Mouse (Mus musculus) forebrain, postnatal 0 days (tissue): ENCODE measurements around the gene Hpcal4. TPM values are rescaled to one million over a fixed set of nuclear protein-coding genes. Genes with fewer than 3 reads are reported as not detected.
A peak's percentile ranks its signal among the peaks of the same experiment; 100 is the strongest.

Source experiments
- ATAC-seq: fragments of 200-750 bp; cut with Nextera tagmentation; 2 replicates; pipeline ENCODE4 v1.8.0; 2017; ENCODE audit warnings: mild to moderate bottlenecking, moderate library complexity
- DNase-seq: peaks from one replicate; pipeline ENCODE4 v3.0.0-alpha.2; 2015
- H3K27ac ChIP-seq: fragments of 300-500 bp; sonication (generic); 2 replicates; pipeline ENCODE4 v1.5.1; 2014; ENCODE audit warnings: low read depth, mild to moderate bottlenecking, antibody characterized with exemption, low read length, moderate library complexity, mixed read lengths
- H3K27me3 ChIP-seq: fragments of 300-500 bp; sonication (generic); 2 replicates; pipeline ENCODE4 v1.6.1; 2014; ENCODE audit warnings: mild to moderate bottlenecking, low read length, mixed read lengths; ENCODE audit not compliant: insufficient read depth
- H3K36me3 ChIP-seq: fragments of 300-500 bp; sonication (generic); 2 replicates; pipeline ENCODE4 v1.6.1; 2014; ENCODE audit warnings: mild to moderate bottlenecking, moderate library complexity; ENCODE audit not compliant: insufficient read depth
- H3K4me1 ChIP-seq: fragments of 300-500 bp; sonication (generic); 2 replicates; pipeline ENCODE4 v1.6.1; 2014; ENCODE audit warnings: antibody characterized with exemption; ENCODE audit not compliant: insufficient read depth
- H3K4me2 ChIP-seq: fragments of 300-500 bp; sonication (generic); 2 replicates; pipeline ENCODE4 v1.6.1; 2014; ENCODE audit warnings: low read depth, mild to moderate bottlenecking, moderate library complexity
- H3K4me3 ChIP-seq: fragments of 300-500 bp; sonication (generic); 2 replicates; pipeline ENCODE4 v1.5.1; 2014; ENCODE audit warnings: low read depth, low read length, mixed read lengths
- H3K9ac ChIP-seq: fragments of 300-500 bp; sonication (generic); 2 replicates; pipeline ENCODE4 v1.6.1; 2014; ENCODE audit warnings: mild to moderate bottlenecking
- H3K9me3 ChIP-seq: fragments of 300-500 bp; sonication (generic); 2 replicates; pipeline ENCODE4 v1.6.1; 2016; ENCODE audit warnings: low read length
- CTCF ChIP-seq: sonication (generic); IDR thresholded peaks from 2 replicates; pipeline ENCODE4 v1.5.1; 2016; ENCODE audit warnings: antibody characterized with exemption, control low read depth, low read depth
- WGBS: fragments of 180-500 bp; shearing (Covaris S2); extraction: QIAGEN DNeasy Blood & Tissue Kit; methylation state at CpG from one replicate; pipeline ENCODE4 v1.1.7; 2014; 5-methylcytosine and 5-hydroxymethylcytosine counted together
- polyA plus RNA-seq: library from polyadenylated mRNA; unstranded; fragments of >200 nt; fragmentation: Nextera tagmentation; extraction: Ambion mirVana; gene quantifications from 2 replicates; pipeline ENCODE4 v1.2.1, GENCODE M21; 2015
- total RNA-seq: library from RNA; depleted of rRNA; stranded (reverse); fragments of >200 nt; gene quantifications from 2 replicates; pipeline ENCODE4 v1.2.3, GENCODE M21; 2014; rRNA removed

The Hpcal4 gene
- total RNA-seq (57.1 and 58.5 TPM in 2 replicates), polyA plus RNA-seq (45.5 and 78.1 TPM in 2 replicates)

DNA sequence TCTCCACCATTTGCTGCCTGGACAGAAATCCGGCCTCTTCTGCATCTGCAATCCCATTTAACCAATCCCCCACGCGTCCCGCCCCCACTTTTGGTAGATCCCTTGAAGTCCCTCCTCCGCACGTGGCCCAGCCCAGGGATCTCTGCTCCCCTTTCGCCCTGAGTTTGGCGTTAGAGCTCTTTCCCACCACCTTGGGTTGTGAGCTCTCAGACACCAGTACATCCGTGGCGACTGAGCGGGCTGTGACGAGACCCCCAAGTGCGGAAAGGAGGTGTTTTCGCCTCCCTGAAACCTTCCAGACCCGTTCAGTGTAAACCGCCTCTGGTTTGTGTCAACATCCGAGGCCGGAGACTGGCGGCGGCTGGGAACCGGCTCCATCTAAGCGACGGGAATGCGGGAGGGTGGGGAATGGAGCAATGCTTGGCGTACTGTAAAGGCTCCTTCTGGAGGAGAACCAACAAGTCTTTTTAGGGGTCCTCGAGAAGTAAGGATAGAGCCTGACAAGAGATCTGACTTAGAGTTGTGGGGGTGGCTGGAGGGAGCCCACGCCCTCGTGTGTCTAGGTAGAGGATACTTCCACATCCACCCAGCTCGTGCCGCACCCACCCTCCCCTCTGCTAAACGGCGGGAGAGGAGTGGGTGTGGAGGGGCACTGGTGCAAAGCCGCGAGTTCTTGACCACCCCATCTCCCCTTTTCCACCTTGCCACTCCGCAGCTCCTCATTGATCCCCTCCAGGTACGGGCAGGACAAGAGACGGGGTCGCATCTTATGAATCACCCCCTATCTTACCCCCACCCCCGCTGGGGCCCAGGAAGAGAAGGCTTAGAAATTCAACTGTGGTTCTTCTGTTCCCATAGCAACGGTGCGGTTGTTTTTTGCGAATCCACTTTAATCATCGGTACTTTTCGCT, at the start of gene Hpcal4:
Gene Hpcal4 (plus strand): TSS at position 900 of the 911 bp plus-strand sequence.
- H3K9me3 ChIP-seq, result no peaks in the 10 kb centered on the region
- WGBS, result 1% methylated on average over 43 of the region's 44 CpGs
- H3K27ac ChIP-seq, result peak within 1 kb of the TSS; percentile 73
- H3K36me3 ChIP-seq, result no peaks in the 10 kb centered on the region
- ATAC-seq (peak; percentile 74), DNase-seq (peak; percentile 87)
- peak within 1 kb of the TSS; percentile 67 for H3K9ac ChIP-seq
- no peak for TF ChIP-seq CTCF
- H3K27me3 ChIP-seq, result peaks cover 6% of the 10 kb centered on the region
- peak within 1 kb of the TSS; percentile 65 for H3K4me2 ChIP-seq
- peak within 1 kb of the TSS; percentile 54 for H3K4me3 ChIP-seq
- H3K4me1 ChIP-seq, result peaks cover 12% of the 10 kb centered on the region

DNA sequence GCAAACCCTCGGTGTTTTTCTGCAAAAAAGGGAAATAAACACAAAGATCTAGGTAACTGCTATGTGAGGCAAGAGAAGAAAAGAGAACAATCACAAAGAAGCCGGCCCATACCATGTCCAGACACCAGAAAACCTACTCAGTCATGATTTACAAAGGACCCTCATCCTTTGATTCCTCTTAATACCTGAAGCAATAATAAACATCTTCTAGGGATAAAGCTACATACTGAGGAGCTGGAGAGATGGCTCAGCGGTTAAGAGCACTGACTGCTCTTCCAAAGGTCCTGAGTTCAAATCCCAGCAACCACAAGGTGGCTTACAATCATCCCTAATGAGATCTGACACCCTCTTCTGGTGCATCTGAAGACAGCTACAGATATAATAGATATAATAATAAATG, 45.5 kb upstream of the Hpcal4 start:
- no peak for ATAC-seq
- H3K4me2 ChIP-seq, result no peak overlapping the region

DNA sequence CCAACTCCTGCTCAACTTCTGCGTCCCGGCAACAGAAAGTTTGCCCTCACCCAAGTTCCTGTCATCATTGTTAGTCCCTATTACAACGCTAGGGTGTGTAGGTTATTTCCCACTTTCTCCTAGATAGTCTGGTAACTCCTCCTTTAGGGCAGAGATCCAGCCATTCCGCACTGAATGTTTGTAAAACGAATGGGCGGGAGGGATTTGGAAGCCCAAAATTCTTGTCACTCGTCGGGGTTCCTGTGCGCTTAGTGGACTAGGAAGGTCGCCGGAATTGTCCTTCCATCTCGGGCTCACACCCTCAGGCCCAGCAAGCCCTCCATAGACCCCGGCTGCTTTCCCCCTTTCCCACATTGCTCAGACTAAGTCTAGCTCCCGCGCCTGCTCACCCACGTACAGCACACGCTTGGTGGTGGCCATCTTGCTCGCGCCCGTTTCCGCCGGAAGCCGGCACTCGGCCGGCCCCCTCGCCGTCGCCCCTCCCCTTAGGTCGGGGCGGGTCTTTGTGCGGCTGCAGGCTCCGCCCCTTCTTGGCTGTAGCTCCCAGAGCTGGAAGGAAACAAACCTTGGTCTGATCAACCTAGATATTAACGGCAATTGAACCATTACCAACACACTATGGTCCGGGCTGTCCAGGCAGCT, 43.4 kb upstream of the Hpcal4 start, which contains the start of gene Ppie:
Gene Ppie (minus strand): TSS at position 439 of the 642 bp plus-strand sequence.
- peaks cover 8% of the 10 kb centered on the region for H3K36me3 ChIP-seq
- no peaks in the 10 kb centered on the region for H3K9me3 ChIP-seq
- under 1% methylated on average over 34 of the region's 34 CpGs for WGBS
- DNase-seq, result peak; percentile 93
- H3K4me2 ChIP-seq, result peak within 1 kb of the TSS; percentile 80
- H3K27me3 ChIP-seq, result no peaks in the 10 kb centered on the region
- H3K4me1 ChIP-seq, result peaks cover 9% of the 10 kb centered on the region
- peak within 1 kb of the TSS; percentile 67 for H3K4me3 ChIP-seq
- TF ChIP-seq CTCF, result peak; percentile 44; the same call in 1 of the 2 replicates
- H3K27ac ChIP-seq, result peak within 1 kb of the TSS; percentile 86
- peak; percentile 99 for ATAC-seq
- H3K9ac ChIP-seq, result peak within 1 kb of the TSS; percentile 52

More for the DNA sequence above, 45.5 kb upstream of the Hpcal4 start:
- Histone ChIP-seq H3K9ac (no peak overlapping the region), H3K36me3 (peaks cover 24% of the 10 kb centered on the region), H3K4me1 (peaks cover 9% of the 10 kb centered on the region), H3K9me3 (no peaks in the 10 kb centered on the region), H3K27me3 (no peaks in the 10 kb centered on the region), H3K4me3 (no peak overlapping the region), H3K27ac (no peak overlapping the region)
- no peak for DNase-seq
- TF ChIP-seq CTCF, result no peak
- WGBS, result 80% methylated on average over 3 of the region's 3 CpGs

DNA sequence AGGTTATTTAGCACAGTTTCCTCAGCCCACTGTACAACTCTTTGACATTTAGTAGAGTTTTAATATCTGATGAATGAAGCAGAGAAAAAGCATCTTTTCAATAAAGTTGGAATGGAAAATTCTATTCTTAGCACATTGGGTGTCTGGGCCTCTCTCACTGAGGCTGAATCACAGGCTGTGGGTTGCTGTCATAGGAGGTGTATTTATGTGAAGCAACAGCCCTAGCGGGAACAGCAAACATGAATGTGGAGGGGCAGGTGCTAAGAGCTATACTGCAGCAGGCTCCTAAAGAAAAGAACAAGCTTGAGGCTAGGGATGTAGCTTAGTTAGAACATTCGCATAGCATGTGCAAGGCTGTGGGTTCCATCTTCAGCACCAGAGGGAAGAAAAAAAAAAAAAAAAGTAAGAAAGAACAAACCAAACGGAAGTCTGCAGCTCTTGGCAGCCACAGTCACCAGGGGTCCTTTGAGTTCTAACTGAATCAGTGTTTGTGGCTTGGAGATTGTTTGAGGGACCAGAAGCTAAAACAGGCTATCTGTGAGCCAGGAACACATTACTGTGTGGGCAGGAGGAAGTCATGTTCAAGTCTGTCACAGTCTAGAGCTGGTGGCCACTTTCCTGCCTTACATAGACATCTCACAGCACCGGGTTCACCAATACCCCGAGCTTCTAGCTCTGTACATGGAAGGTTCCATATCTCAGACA, 35.4 kb upstream of the Hpcal4 start:
- Histone ChIP-seq H3K36me3 (no peaks in the 10 kb centered on the region), H3K9me3 (no peaks in the 10 kb centered on the region), H3K4me1 (no peaks in the 10 kb centered on the region), H3K27me3 (no peaks in the 10 kb centered on the region), H3K4me2 (no peak overlapping the region), H3K27ac (no peak overlapping the region), H3K4me3 (no peak overlapping the region), H3K9ac (no peak overlapping the region)
- 79% methylated on average over 5 of the region's 5 CpGs for WGBS
- no peak for DNase-seq
- no peak for TF ChIP-seq CTCF
- ATAC-seq, result no peak

DNA sequence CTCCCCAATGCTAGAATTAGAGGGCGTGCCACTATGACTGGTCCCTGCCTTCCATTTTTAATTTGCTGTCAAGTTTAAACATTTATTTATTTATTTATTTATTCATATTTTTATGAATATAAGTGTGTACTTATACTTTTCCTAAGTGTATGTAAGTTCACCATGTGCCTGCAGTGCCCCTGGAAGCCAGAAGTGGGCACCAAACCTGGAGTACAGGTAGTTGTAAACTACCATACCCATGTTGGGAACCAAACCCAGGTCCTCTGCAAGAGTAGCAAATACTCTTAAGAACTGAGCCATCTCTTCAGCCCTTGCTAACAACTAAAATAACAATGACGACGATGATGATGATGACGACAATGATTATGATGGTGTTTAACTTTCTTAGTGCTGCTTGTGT, 31.0 kb upstream of the Hpcal4 start:
- WGBS, result 78% methylated on average over 4 of the region's 4 CpGs
- no peaks in the 10 kb centered on the region for H3K4me1 ChIP-seq

DNA sequence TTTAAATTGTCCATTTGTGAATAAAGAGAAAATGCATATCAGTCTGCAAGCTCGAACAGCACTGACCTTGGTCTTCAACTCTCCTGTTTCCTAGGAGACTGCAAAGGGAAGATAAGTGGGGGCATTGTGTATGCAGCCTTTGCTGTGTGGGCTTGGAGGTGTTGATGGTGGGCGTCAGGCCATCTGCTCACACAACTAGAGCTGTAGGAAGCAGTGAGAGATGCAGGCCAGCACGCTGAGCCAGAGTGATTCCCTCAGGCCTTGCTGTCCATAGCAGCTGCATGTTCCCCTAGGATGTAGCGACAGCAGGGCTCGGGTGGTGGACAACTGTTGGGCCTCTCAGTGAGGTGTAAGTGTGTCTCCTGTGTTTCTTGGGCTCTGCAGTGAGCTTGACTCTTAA, 30.1 kb upstream of the Hpcal4 start:
- DNase-seq (peak; percentile 11), ATAC-seq (peak; percentile 81)
- TF ChIP-seq CTCF, result no peak
- H3K36me3 ChIP-seq, result no peaks in the 10 kb centered on the region
- no peaks in the 10 kb centered on the region for H3K9me3 ChIP-seq
- H3K9ac ChIP-seq, result no peak overlapping the region
- no peak overlapping the region for H3K4me2 ChIP-seq
- H3K4me1 ChIP-seq, result no peaks in the 10 kb centered on the region
- H3K4me3 ChIP-seq, result no peak overlapping the region
- H3K27me3 ChIP-seq, result no peaks in the 10 kb centered on the region; the same call in 1 of the 2 replicates
- no peak overlapping the region for H3K27ac ChIP-seq
- 45% methylated on average over 5 of the region's 5 CpGs for WGBS

More for the DNA sequence above, 31.0 kb upstream of the Hpcal4 start:
- DNase-seq (no peak), ATAC-seq (no peak)
- Histone ChIP-seq H3K9me3 (no peaks in the 10 kb centered on the region), H3K27ac (no peak overlapping the region), H3K9ac (no peak overlapping the region), H3K27me3 (no peaks in the 10 kb centered on the region; the same call in 1 of the 2 replicates), H3K4me3 (no peak overlapping the region), H3K36me3 (no peaks in the 10 kb centered on the region), H3K4me2 (no peak overlapping the region)
- 0 out of 2 replicates have a peak, but pooled peaks have one; percentile 6 for TF ChIP-seq CTCF
